Mouse (Mus musculus) thymus, adult 2 months (tissue): ENCODE data around the gene Dnmt3a.

Experiments
- CTCF ChIP-seq: fragments of 200-500 bp; IDR thresholded peaks from 2 replicates; pipeline ENCODE4 v1.5.1; 2012; ENCODE audit warnings: mild to moderate bottlenecking, control low read depth, low read length, moderate library complexity, borderline replicate concordance; ENCODE audit not compliant: control insufficient read depth, poor library complexity, insufficient read depth; ENCODE audit errors: extremely low read depth
- POLR2A ChIP-seq: fragments of 200-500 bp; IDR thresholded peaks from 2 replicates; pipeline ENCODE4 v1.6.1; 2012; ENCODE audit warnings: mild to moderate bottlenecking, low read length, control low read depth, moderate library complexity; ENCODE audit not compliant: control insufficient read depth, poor library complexity, insufficient read depth; ENCODE audit errors: extremely low read depth

DNA sequence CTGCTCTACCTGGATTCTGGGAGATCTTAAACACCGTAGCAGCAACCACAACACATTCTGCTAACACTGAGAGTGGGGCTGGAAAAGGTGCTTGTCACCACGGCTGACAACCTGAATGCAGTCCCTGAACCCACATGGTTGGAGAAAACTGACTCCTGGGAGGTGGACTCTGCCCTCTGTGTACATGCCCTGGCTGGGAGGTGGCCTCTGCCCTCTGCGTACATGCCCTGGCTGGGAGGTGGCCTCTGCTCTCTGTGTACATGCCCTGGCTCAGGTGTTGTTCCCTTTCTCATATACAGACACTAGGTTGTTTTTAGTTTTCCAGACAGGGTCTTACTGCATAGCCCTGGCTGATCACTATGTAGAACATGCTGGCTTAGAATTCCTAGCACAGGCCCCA is 113.6 kb downstream of the Dnmt3a start:
- TF ChIP-seq CTCF (no peak), POLR2A (no peak)
